Mouse (Mus musculus): ENCODE data around the gene Ccdc51. TPM values are rescaled to one million over a fixed set of nuclear protein-coding genes. Genes with fewer than 3 reads are reported as not detected.

Ccdc51 gene
- total RNA-seq, 2 experiments from 2014 or later, result 8.0 to 8.6 TPM

DNA sequence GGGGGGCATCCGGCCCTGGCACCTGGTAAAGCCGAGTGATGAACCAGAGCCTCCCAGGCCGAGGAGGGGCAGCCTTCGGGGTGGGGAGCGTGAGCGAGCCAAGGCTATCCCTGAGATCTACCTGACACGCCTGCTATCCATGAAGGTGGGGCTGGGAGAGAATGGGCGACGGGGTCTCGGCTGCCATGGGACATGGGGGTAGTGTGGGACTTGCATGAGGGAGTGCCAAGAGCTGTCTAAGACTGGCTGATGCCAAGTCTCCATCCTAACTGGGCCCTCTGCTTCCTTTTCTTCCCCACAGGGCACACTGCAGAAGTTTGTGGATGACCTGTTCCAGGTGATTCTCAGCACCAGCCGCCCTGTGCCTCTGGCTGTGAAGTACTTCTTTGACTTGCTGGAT, 32.0 kb downstream of the Ccdc51 start:
- Histone ChIP-seq H3K4me3 (no peak overlapping the region), H3K27ac (no peak overlapping the region)
- no peak for DNase-seq (ENCODE audit: extremely low spot score in 1 of 2, low spot score in 2 of 2)
- intact Hi-C loops (cut with DNase I), result no loop called here
- no peak for TF ChIP-seq CTCF (IDR thresholded peaks at IDR 0.05)

DNA sequence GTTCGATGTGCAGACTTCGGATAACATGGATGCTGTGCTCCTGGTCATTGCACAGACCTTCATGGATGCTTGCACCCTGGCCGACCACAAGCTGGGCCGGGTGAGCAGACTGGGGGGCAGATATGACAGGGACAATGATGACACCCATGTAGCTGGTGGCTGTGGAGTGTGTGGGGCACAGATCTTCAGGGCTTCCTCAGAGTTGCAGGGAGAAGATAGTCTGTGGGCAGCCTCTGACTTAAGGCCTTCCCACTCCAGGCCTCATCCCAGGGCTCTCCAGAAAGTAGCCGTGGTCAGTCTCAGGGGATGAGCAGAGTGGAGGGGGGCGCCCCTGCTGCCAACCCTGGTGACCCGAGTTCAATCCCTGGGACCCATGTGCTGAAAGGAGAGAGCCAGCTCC, 32.6 kb downstream of the Ccdc51 start:
- intact Hi-C loops (cut with DNase I), result no loop called here
- H3K4me3 ChIP-seq, result no peak overlapping the region
- no peak for DNase-seq (ENCODE audit: extremely low spot score in 1 of 2, low spot score in 2 of 2)
- TF ChIP-seq CTCF (IDR thresholded peaks at IDR 0.05), result no peak
- no peak overlapping the region for H3K27ac ChIP-seq

DNA sequence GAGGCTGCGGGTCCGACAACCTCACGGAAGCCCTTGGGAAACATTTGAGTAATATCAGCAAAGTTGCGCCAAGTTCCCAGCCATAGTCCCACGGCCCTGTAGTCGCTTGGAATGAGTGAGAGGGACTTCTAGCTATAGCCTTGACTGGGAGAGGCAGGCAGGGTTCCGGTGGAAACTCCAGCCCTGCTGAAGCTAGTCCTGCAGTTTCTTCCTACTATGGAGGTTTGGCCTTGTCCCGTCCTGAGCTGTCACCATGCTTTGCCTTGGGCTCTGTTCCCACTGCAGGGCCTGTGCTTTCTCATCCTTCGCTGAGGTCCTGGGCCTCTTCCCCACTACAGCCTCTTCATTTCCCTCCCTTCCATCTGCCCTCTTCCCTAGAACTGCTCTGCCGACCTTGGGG, 33.9 kb downstream of the Ccdc51 start:
- H3K4me3 ChIP-seq, result no peak overlapping the region
- TF ChIP-seq CTCF (IDR thresholded peaks at IDR 0.05), result no peak
- DNase-seq (ENCODE audit: extremely low spot score in 1 of 2, low spot score in 2 of 2), result no peak
- intact Hi-C loops (cut with DNase I), result no loop called here
- H3K27ac ChIP-seq, result no peak overlapping the region

DNA sequence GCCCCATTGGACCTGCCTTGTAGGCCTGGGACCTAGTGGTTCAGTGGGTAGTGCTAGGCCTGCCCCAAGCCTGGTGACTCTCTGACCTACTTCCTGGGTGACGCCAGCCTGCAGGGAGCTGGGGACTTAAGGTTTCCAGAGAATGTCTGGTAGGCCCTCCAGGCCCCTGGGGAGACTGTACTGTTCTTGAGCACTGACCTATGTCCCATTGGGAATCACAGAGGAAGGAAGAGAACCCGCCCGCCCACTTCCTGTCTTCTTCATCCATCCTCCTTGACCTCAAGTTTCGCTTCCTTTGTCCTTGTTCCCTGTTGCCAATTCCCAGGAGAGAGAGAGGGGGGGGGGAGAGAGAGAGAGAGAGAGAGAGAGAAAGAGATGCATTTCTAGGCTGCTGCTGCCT, 35.8 kb downstream of the Ccdc51 start:
- Histone ChIP-seq H3K27ac (no peak overlapping the region), H3K4me3 (no peak overlapping the region)
- intact Hi-C loops (cut with DNase I), result no loop called here
- no peak for TF ChIP-seq CTCF (IDR thresholded peaks at IDR 0.05)
- no peak for DNase-seq (ENCODE audit: extremely low spot score in 1 of 2, low spot score in 2 of 2)

DNA sequence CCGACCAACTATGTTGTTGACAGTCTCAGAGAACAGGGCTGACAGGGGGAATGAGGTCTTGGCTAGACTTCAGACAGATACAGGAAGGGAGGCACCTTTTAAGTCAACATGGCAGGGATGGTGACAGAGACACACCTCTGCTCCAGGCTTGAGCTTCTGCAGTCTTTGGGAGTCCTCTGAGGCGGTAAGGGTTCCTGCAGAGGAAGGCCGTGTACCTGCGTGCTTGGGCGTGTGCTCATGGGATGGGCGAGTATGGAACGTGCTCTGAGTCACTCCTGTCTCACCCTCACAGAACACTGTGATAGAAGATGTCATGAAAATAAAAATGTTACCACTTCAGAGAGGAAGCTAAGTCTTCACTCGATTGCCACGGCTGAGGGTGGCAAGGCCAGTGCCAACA, 37.3 kb downstream of the Ccdc51 start:
- Histone ChIP-seq H3K4me3 (no peak overlapping the region), H3K27ac (no peak overlapping the region)
- DNase-seq (ENCODE audit: extremely low spot score in 1 of 2, low spot score in 2 of 2), result no peak
- intact Hi-C loops (cut with DNase I), result no loop called here
- no peak for TF ChIP-seq CTCF (IDR thresholded peaks at IDR 0.05)

DNA sequence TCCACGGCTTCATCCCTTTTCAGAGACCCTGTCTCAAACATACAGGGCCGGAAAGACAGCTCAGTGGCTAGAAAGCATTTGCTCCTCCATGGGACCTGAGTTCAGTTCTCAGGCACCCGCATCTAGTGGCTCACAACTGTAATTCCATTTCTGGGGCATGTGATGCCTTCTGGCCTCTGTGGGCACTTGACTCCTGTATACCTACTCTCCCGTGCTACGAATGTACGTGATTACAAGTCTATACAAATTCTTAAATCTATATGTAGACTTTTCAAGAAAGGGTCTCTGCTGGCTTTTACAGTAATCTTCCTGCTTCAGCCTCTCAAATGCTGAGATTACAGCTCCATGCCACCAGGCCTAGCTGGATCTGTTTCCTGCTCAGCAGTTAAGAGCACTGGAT, 38.7 kb downstream of the Ccdc51 start:
- H3K27ac ChIP-seq, result no peak overlapping the region
- no peak for DNase-seq (ENCODE audit: extremely low spot score in 1 of 2, low spot score in 2 of 2)
- no peak for TF ChIP-seq CTCF (IDR thresholded peaks at IDR 0.05)
- H3K4me3 ChIP-seq, result no peak overlapping the region
- intact Hi-C loops (cut with DNase I), result loop anchor here (10.0 kb wide), 2 partner anchors 714 to 744 kb away; partner anchors contain the start of gene Nme6

DNA sequence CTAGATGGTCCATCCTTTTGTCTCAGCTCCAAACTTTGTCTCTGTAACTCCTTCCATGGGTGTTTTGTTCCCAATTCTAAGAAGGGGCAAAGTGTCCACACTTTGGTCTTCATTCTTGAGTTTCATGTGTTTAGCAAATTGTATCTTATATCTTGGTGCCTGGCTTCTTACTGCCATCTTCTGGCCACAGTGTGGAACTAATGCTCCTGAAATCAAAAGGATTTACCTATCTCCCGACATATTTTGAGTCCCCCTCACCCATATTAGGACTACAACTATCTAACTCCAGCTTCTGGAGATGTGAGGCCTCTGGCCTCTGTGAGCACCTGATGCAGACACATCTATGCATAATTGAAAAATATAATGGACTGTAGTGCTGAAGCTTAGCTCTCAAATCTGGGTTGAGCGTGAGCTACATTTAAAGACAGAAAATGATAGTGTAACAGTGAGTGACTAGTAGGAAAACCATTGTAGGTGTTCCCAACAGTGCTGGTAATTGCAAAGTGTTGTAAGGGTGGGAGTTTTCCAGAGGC, 40.3 kb downstream of the Ccdc51 start:
- Histone ChIP-seq H3K27ac (no peak overlapping the region), H3K4me3 (no peak overlapping the region)
- intact Hi-C loops (cut with DNase I), result loop anchor here (1.0 to 10.0 kb wide), 4 partner anchors 34 to 742 kb away; partner anchors contain the start of gene Nme6
- TF ChIP-seq CTCF (IDR thresholded peaks at IDR 0.05), result peak; percentile 72
- DNase-seq (ENCODE audit: extremely low spot score in 1 of 2, low spot score in 2 of 2), result no peak

DNA sequence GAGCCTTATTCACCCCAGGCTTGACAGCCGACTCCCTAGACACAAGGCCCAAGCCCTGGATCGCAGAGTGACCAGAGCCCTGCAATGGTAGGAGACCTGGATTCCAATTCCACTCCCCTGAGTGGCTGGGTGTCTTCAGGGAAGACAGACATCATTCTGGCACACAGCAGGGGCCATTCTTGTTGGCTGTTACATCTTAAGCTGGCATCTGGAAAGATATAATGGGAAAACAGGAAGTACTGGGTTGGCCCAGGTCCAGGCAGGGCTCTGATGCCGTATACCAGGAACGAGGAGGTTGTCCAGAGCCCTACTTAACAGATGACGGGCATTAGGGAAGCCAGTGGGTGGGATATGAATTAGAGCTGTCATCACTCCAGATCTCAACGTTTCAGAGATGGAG, 41.0 kb downstream of the Ccdc51 start:
- H3K27ac ChIP-seq, result no peak overlapping the region
- H3K4me3 ChIP-seq, result no peak overlapping the region
- no peak for DNase-seq (ENCODE audit: extremely low spot score in 1 of 2, low spot score in 2 of 2)
- intact Hi-C loops (cut with DNase I), result loop anchor here (2.0 to 10.0 kb wide), 3 partner anchors 122 to 742 kb away; partner anchors contain the start of gene Nme6
- TF ChIP-seq CTCF (IDR thresholded peaks at IDR 0.05), result no peak

DNA sequence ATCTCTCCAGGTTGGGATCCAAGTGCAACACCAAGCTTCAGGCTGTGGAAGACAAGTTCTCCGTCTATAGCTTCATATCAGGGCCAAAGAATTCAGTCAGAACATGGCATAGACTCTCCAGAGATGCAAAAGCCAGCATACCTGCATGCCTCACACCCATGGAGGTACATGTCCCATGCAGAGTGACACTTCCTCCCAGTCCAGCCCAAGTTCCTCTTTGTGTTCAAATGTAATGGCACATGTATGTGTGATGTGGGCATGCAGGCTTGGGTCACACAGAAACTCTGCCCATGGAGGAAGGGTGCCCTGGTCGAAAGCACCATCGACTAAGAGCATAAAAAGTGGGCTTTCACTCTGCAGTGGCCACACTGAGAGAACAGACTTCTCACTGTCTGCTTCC, 41.9 kb downstream of the Ccdc51 start:
- H3K4me3 ChIP-seq, result no peak overlapping the region
- TF ChIP-seq CTCF (IDR thresholded peaks at IDR 0.05), result no peak
- H3K27ac ChIP-seq, result no peak overlapping the region
- intact Hi-C loops (cut with DNase I), result loop anchor here (10.0 kb wide), 2 partner anchors 711 to 741 kb away; partner anchors contain the start of gene Nme6
- no peak for DNase-seq (ENCODE audit: extremely low spot score in 1 of 2, low spot score in 2 of 2)

DNA sequence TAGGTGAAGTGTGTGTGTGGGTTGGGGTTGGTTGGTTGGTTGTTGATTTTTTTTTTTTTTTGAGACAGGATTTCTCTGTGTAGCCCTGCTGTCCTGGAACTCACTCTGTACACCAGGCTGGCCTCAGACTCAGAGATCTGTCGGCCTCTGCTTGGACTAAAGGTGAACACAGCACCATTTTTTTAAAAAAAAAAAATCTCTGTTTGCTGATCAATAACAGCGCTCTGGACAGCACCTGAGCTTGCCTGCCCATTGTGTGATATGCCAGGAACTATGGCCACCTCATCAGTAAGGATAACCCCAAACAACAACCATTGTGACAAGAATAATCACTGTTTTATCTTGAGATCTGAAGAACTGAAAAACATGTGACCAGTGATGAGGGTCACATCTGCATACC, 42.8 kb downstream of the Ccdc51 start:
- no peak overlapping the region for H3K27ac ChIP-seq
- DNase-seq (ENCODE audit: extremely low spot score in 1 of 2, low spot score in 2 of 2), result no peak
- intact Hi-C loops (cut with DNase I), result loop anchor here (10.0 kb wide), 2 partner anchors 710 to 740 kb away; partner anchors contain the start of gene Nme6
- no peak overlapping the region for H3K4me3 ChIP-seq
- no peak for TF ChIP-seq CTCF (IDR thresholded peaks at IDR 0.05)

DNA sequence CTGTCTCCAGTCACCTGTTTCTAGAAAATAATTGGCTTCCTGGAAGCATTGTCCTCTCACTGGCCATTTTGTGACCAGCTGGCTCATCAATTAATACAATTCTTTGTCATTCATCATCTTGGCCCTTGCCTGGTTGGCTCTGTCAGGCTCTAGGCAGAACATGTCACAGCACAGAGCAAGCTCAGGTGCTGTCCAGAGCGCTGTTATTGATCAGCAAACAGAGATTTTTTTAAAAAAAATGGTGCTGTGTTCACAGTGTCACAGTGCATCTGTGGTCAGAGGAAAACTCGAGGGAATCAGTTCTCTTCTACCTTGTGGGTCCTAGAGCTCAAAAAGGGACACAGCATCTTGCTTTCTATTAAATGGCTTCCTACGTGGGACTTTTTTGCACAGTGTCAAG, 43.2 kb downstream of the Ccdc51 start:
- no peak overlapping the region for H3K4me3 ChIP-seq
- no peak for DNase-seq (ENCODE audit: extremely low spot score in 1 of 2, low spot score in 2 of 2)
- TF ChIP-seq CTCF (IDR thresholded peaks at IDR 0.05), result no peak
- H3K27ac ChIP-seq, result no peak overlapping the region
- intact Hi-C loops (cut with DNase I), result loop anchor here (10.0 kb wide), 2 partner anchors 709 to 739 kb away; partner anchors contain the start of gene Nme6

DNA sequence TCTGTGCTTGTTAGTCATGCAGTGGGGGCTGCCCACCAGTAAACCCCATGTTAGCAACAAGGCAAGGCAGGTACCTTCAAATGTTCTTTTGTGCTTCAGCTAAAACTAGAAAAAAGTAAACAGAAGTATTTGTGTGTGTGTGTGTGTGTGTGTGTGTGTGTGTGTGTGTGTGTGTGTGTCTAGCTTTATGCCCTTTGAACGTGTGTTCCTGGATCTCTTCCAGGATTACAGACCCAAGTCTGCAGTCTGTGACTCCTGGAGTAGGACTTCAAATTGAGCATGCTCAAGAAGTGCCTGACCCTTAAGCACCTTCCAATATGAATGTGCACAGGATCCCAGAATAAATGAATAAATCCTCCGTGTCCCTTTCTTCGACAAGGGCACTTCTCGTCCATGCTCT, 44.8 kb downstream of the Ccdc51 start:
- TF ChIP-seq CTCF (IDR thresholded peaks at IDR 0.05), result no peak
- DNase-seq (ENCODE audit: extremely low spot score in 1 of 2, low spot score in 2 of 2), result no peak
- intact Hi-C loops (cut with DNase I), result loop anchor here (10.0 kb wide), 2 partner anchors 708 to 738 kb away; partner anchors contain the start of gene Nme6
- H3K27ac ChIP-seq, result no peak overlapping the region
- H3K4me3 ChIP-seq, result no peak overlapping the region

DNA sequence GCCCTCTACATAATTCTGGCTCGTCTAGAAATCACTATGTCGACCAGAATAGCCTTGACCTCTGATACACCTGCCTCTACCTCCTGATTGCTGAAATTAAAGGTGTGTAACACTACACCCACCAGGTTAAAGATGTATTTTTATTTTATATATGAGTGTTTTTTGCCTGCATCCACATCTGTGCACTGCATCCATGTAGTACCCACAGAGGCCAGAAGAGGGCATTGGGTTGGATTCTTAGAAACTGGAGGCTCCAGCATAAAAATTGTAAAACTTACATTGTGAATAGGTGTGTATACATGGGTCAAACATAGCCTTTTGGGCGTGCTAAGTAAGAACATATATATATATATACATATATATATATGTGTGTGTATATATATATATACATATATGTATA, 45.9 kb downstream of the Ccdc51 start:
- peak; percentile 63 for TF ChIP-seq CTCF (IDR thresholded peaks at IDR 0.05)
- H3K4me3 ChIP-seq, result no peak overlapping the region
- intact Hi-C loops (cut with DNase I), result loop anchor here (10.0 kb wide), 2 partner anchors 707 to 737 kb away; partner anchors contain the start of gene Nme6
- no peak overlapping the region for H3K27ac ChIP-seq
- DNase-seq (ENCODE audit: extremely low spot score in 1 of 2, low spot score in 2 of 2), result no peak
